Mouse (Mus musculus): ENCODE measurements around the gene Tmem236. TPM values are rescaled to one million over a fixed set of nuclear protein-coding genes. Genes with fewer than 3 reads are reported as not detected.
"Not testable (repeated sequence)": the region's sequence is repeated elsewhere in the genome, so short reads cannot be mapped to it uniquely, and the experiment has no call there.

Tmem236 gene
- polyA plus RNA-seq, 1 experiment from 2014 or later, result not detected

DNA sequence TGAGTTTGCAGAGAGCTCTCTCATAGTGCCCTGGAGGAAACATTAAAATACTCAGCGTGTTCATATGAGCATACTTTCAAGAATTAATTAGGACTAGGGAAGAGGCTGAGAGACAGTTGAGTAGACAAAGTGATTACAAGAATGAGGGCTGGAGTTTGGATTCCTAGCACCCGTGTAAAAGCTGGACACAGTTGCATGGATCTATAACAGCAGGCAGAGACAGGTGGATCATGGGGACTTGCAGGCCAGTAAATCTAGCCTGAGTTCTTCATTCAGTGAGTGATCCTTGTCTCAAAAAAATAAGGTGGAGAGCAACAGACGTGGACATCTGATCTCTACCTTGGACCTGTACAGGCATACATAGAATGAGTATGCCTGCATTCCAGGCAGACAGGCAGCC is 15.3 kb upstream of the Tmem236 start:
- WGBS, result 85% methylated on average over 3 of the region's 3 CpGs
- no peaks in the 10 kb centered on the region for H3K9me3 ChIP-seq (replicated peaks)
- H3K4me1 ChIP-seq, result no peaks in the 10 kb centered on the region
- no peaks in the 10 kb centered on the region for H3K36me3 ChIP-seq
- no peak overlapping the region for H3K9ac ChIP-seq
- no peak overlapping the region for H3K4me2 ChIP-seq (replicated peaks)
- no peak for ATAC-seq (ENCODE audit: low FRiP score)
- H3K27me3 ChIP-seq, result no peaks in the 10 kb centered on the region
- no peak overlapping the region for H3K27ac ChIP-seq
- no peak overlapping the region for H3K4me3 ChIP-seq

DNA sequence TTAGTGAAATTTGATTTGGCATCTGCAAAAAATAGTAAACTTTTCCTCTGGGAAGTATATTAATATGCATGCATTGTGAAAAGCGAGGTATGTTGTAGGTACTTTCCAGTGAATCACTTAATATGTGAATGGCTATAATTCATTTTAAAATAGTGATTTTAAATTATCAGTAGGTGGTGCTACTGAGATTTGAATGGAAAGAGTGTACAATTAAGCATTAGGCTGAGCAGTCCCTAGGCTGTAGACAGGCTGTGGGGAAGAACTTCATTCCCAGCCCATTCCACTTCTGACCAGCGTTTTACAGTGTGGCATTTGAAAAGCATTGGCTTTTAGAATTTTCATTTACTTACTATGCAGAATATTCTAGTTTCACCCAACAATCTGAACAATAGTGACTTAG is 14.6 kb upstream of the Tmem236 start:
- 77% methylated on average over 2 of the region's 2 CpGs for WGBS

DNA sequence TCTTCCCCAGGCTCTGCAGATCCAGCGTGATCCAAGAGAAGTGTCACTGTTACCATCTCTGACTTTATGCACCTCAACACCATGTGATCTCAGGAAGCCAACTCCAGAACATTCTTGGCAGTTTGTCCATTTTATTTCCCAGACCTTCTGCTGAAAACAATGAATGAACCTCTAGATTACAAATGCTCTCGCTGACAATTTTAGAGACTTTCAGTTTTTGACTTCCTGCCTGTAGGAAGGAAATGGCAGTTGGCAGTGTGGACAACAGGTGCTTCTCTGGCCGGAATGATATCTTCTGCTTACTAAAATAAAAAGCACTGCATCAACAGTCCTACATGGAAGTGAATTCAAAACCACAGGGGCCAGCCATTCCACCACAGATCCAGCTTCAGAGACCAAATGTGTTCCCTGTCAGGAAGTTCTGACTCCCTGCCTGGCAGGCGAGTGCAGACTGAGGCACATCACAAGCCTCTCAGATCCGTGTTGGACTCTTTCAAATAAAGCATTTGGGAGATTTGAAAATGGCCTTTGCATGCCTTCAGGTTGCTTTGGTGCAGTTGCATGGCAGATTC is 9.8 kb upstream of the Tmem236 start:
- Histone ChIP-seq H3K9ac (no peak overlapping the region), H3K4me1 (no peaks in the 10 kb centered on the region), H3K9me3 (replicated peaks) (no peaks in the 10 kb centered on the region), H3K27ac (no peak overlapping the region), H3K4me2 (replicated peaks) (no peak overlapping the region), H3K4me3 (no peak overlapping the region), H3K36me3 (no peaks in the 10 kb centered on the region), H3K27me3 (no peaks in the 10 kb centered on the region)
- no peak for ATAC-seq (ENCODE audit: low FRiP score)
- WGBS, result 88% methylated on average over 5 of the region's 5 CpGs

More for the DNA sequence above, 14.6 kb upstream of the Tmem236 start:
- no peak for ATAC-seq (ENCODE audit: low FRiP score)
- H3K4me3 ChIP-seq, result no peak overlapping the region
- no peaks in the 10 kb centered on the region for H3K4me1 ChIP-seq
- H3K27ac ChIP-seq, result no peak overlapping the region
- no peak overlapping the region for H3K9ac ChIP-seq
- no peaks in the 10 kb centered on the region for H3K27me3 ChIP-seq
- H3K9me3 ChIP-seq (replicated peaks), result no peaks in the 10 kb centered on the region
- no peaks in the 10 kb centered on the region for H3K36me3 ChIP-seq
- H3K4me2 ChIP-seq (replicated peaks), result no peak overlapping the region

DNA sequence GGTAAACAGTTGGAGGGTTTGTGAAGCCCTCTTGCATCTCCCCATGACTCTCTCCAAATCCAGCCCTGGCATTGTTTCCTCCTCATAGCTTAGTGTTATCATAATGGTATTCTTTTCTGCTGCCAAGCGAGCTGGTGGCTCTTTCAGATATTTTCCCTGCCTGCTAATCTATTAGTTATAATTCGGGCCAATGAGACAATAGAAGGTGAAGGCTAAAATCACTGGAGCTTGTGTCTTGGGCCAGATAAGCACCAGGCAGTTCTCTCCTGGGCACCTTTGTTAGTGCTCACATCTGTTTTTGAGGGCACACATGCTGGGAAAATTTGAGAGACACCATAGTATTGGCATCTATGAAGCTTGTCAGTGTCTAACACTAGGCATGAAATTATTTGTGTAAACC is 9.3 kb upstream of the Tmem236 start:
- no peaks in the 10 kb centered on the region for H3K9me3 ChIP-seq (replicated peaks)
- no peak overlapping the region for H3K4me2 ChIP-seq (replicated peaks)
- no peaks in the 10 kb centered on the region for H3K27me3 ChIP-seq
- H3K9ac ChIP-seq, result no peak overlapping the region
- no peak overlapping the region for H3K27ac ChIP-seq
- WGBS, result 89% methylated on average over 2 of the region's 2 CpGs
- H3K4me1 ChIP-seq, result no peaks in the 10 kb centered on the region
- H3K4me3 ChIP-seq, result no peak overlapping the region
- ATAC-seq (ENCODE audit: low FRiP score), result no peak
- H3K36me3 ChIP-seq, result no peaks in the 10 kb centered on the region

DNA sequence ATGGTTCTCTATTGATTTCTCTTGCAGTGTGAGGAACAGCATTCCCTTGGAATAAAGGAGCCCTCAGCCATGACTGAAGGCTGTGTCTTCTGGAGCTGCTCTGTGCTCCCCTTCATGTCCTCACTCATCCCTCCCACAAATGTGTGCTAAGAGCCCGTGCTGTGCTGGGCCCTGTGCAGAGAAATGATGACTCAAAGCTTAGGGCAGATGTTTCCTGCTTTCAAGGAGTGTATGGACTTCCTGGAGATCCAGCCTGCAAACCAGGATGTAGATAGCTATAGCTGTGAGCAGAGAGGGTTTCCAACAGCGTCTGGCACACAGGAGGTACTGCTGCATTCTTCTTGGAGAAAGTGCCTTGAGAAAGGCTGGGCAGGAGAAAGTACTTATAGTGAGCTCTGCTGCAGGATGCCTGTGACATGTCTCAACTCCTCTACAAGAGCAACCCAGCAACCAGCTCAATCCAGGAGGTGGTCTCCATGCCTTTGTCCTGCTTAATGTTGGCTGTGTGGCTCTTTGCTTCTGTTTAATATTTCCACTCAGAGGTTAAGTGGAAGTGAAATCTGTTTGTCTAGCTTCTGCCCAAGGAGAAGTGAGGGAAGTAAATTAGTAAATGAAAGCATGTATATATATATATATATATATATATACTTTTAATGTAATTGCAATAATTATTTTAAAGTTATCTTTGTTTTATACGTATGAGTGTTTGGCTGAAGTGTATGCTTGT is 8.5 kb upstream of the Tmem236 start:
- no peak overlapping the region for H3K9ac ChIP-seq
- H3K4me3 ChIP-seq, result no peak overlapping the region
- no peaks in the 10 kb centered on the region for H3K4me1 ChIP-seq
- WGBS, result 85% methylated on average over 3 of the region's 3 CpGs
- H3K27me3 ChIP-seq, result no peaks in the 10 kb centered on the region
- H3K9me3 ChIP-seq (replicated peaks), result no peaks in the 10 kb centered on the region
- H3K4me2 ChIP-seq (replicated peaks), result no peak overlapping the region
- ATAC-seq (ENCODE audit: low FRiP score), result no peak
- H3K36me3 ChIP-seq, result no peaks in the 10 kb centered on the region
- no peak overlapping the region for H3K27ac ChIP-seq

DNA sequence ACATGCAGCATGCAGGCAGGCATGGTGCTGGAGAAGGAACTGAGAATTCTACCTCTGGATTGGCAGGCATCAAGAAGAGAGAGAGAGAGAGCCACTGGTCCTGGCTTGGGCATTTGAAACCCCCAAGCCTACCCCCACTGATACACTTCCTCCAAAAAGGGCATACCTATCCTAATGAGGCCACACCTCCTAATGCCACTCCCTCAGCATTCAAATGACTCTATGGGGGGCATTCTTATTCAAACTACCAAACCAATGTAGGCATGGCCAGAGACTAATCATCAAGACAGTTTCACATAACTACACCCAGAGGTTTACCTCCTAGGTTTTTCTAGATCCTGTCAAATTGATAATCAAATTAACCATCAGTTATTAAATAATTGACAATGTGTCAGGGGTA is 6.6 kb upstream of the Tmem236 start:
- H3K4me2 ChIP-seq (replicated peaks), result no peak overlapping the region
- no peaks in the 10 kb centered on the region for H3K36me3 ChIP-seq
- no peaks in the 10 kb centered on the region for H3K27me3 ChIP-seq
- no peaks in the 10 kb centered on the region for H3K4me1 ChIP-seq
- no peak overlapping the region for H3K27ac ChIP-seq
- H3K9ac ChIP-seq, result no peak overlapping the region
- no peaks in the 10 kb centered on the region for H3K9me3 ChIP-seq (replicated peaks)
- no peak overlapping the region for H3K4me3 ChIP-seq
- no peak for ATAC-seq (ENCODE audit: low FRiP score)

DNA sequence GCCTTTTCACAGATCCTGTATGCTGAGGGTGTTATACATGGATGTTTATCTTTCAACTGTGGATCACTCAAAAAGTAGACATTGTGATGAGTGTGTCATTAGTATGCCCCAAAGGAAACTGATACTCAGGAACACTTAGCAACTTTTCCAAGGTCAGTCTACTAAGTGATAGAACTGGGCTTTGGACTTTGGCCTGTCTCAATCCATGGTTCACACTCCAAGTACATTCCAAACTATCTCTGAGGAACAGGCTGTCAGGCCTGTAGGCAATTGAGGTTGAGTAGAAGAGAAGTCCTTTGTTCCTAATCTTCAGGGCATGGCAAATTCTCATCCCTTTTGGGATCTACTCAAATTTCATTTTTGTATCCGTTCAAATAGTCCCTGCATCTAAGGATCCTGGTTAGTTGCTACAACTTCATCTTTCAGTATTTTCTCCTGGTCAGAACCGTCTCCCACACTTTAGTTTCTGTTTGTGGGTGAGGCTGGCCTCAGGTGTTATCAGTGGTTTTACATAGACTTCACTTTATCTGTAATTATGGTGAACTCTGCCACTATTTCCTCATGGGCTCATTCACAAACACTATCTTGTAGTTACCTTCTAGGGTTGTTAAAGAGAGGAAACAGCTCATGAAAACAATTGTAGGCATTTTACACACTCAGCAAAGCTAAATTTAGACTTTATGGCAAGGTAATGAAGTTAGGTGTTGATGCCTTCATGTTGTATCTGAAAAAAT is 2.3 kb downstream of the Tmem236 start:
- Histone ChIP-seq H3K27me3 (no peaks in the 10 kb centered on the region), H3K4me3 (no peak overlapping the region), H3K4me1 (no peaks in the 10 kb centered on the region), H3K27ac (no peak overlapping the region), H3K4me2 (replicated peaks) (no peak overlapping the region), H3K9me3 (replicated peaks) (no peaks in the 10 kb centered on the region), H3K9ac (no peak overlapping the region), H3K36me3 (no peaks in the 10 kb centered on the region)
- 74% methylated on average over 2 of the region's 2 CpGs for WGBS
- no peak for ATAC-seq (ENCODE audit: low FRiP score)

DNA sequence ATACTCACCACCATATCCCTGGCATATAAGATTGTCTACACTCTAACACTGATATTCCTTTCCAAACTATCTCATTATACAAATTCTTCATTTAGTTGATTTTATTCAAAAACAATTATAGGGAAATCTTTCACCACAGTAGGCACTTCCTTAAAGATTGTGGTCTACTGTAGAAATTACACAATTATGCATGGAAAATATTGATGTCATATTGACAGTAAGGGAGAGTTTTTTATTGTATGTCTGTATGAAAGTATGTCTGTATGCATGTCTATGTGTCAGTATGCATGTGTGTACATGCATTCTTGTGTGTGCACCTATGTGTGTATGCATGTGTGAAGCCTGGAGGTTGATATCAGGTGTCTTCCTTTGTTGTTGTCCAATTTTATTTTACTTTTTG is 10.1 kb downstream of the Tmem236 start:
- Histone ChIP-seq H3K4me1 (no peaks in the 10 kb centered on the region), H3K36me3 (no peaks in the 10 kb centered on the region), H3K27me3 (no peaks in the 10 kb centered on the region), H3K9ac (no peak overlapping the region), H3K4me2 (replicated peaks) (no peak overlapping the region), H3K27ac (no peak overlapping the region), H3K4me3 (no peak overlapping the region), H3K9me3 (replicated peaks) (no peaks in the 10 kb centered on the region)
- no peak for ATAC-seq (ENCODE audit: low FRiP score)

DNA sequence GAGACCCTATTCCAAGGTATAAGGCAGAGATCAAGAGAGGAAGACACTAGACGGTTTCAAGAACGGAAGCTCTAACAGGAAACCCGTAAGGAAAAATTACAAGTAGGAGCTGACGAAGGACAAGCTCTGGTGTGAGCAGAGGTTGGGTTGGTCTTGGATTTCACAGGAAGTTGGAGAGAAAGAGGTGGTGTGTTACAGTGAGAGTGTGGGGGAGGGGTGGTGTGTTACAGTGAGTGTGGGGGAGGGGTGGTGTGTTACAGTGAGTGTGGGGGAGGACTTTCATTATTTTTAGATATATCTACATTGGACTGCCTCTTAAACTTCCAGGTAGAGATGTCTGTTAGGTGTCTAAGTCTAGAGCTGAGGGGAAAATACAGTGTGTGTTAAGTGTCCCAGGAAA is 16.4 kb downstream of the Tmem236 start:
- Histone ChIP-seq H3K4me1 (no peaks in the 10 kb centered on the region), H3K9ac (no peak overlapping the region), H3K4me3 (no peak overlapping the region), H3K27me3 (no peaks in the 10 kb centered on the region), H3K9me3 (replicated peaks) (no peaks in the 10 kb centered on the region), H3K4me2 (replicated peaks) (no peak overlapping the region), H3K36me3 (no peaks in the 10 kb centered on the region), H3K27ac (no peak overlapping the region)
- ATAC-seq (ENCODE audit: low FRiP score), result no peak
- 77% methylated on average over 4 of the region's 4 CpGs for WGBS

DNA sequence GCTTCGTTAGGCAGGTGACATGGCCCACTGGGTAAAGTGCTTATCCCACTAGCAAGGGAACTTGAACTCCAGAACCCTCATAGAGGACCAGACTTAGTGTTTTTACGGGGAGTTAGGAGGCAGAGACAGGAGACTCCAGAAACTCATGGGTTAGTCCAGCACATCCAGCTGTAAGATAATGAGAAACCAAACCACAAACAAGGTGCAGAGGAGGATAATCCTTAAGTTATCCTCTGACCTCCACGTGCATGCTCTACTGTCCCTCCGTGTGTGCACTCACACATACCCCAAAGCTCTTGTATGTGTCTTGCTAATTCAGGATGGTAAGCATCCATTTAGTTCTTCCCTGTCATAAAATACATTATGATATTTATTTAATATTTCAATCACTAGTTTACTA is 17.3 kb downstream of the Tmem236 start:
- no peak overlapping the region for H3K4me2 ChIP-seq (replicated peaks)
- no peak overlapping the region for H3K9ac ChIP-seq
- no peaks in the 10 kb centered on the region for H3K36me3 ChIP-seq
- ATAC-seq (ENCODE audit: low FRiP score), result no peak
- H3K4me1 ChIP-seq, result no peaks in the 10 kb centered on the region
- H3K4me3 ChIP-seq, result no peak overlapping the region
- no peaks in the 10 kb centered on the region for H3K9me3 ChIP-seq (replicated peaks)
- 86% methylated on average over 4 of the region's 4 CpGs for WGBS
- no peak overlapping the region for H3K27ac ChIP-seq
- H3K27me3 ChIP-seq, result no peaks in the 10 kb centered on the region

DNA sequence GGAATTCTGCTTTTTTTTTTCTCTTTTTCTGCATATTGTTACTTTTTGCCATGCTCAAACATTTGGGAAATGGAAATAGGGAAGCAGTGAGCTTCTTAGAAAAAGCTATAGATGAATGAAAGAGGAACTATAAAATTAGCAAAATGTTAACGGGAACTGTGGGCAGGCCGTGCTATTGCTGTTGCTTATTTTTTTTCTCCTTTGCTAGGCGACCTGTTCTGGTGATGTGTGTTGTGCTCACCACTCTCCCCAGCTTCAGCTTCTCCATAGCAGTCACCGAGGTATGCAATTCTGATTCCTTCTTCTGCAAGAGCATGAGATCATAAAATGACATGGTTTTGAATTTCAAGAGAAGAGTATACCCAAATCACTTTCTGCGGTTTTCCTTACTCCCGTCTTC is 17.7 kb downstream of the Tmem236 start:
- 88% methylated on average over 6 of the region's 6 CpGs for WGBS
- ATAC-seq (ENCODE audit: low FRiP score), result no peak
- Histone ChIP-seq H3K4me2 (replicated peaks) (no peak overlapping the region), H3K9me3 (replicated peaks) (no peaks in the 10 kb centered on the region), H3K4me3 (no peak overlapping the region), H3K9ac (no peak overlapping the region), H3K27ac (no peak overlapping the region), H3K27me3 (no peaks in the 10 kb centered on the region), H3K36me3 (no peaks in the 10 kb centered on the region), H3K4me1 (no peaks in the 10 kb centered on the region)

DNA sequence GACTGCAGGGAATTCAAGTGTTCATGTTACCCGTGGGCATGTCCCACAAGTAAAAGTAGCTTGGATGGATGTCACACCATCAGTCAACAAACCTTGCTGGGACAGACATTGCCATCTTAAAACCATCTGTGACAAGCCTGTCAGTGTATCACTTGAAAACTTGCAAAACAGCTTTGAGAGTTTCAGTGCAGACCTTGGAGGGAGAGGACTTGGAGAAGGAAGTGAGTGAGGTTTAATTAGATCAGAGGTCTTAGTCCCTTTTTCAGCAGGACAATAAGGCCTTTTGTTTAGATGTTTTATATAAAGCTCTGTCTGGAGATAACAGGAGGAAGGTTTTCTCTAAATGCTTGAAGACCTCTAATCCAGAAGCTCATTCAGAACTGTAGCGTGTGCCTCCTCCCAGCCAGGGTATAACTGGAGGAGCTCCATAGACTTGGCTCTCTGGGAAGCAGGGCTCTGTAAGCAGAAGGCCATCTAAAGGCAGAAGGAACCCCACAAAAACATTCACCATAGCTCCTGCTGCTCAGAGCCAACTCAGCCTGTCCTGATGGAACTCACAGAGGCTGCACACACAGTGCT is 24.1 kb downstream of the Tmem236 start:
- H3K4me3 ChIP-seq; H3K4me1 ChIP-seq; H3K27ac ChIP-seq; H3K36me3 ChIP-seq; H3K9me3 ChIP-seq (replicated peaks); H3K27me3 ChIP-seq; H3K4me2 ChIP-seq (replicated peaks); ATAC-seq (ENCODE audit: low FRiP score); H3K9ac ChIP-seq: not testable (repeated sequence)
- 70% methylated on average over 1 of the region's 2 CpGs for WGBS
